Mouse (Mus musculus): ENCODE results near the gene 9130409I23Rik. TPM values are rescaled to one million over a fixed set of nuclear protein-coding genes. Genes with fewer than 3 reads are reported as not detected.

The 9130409I23Rik gene
- polyA plus RNA-seq (2012; rRNA removed), result 0.05 TPM in 1 of 2 replicates, not detected in the other

DNA sequence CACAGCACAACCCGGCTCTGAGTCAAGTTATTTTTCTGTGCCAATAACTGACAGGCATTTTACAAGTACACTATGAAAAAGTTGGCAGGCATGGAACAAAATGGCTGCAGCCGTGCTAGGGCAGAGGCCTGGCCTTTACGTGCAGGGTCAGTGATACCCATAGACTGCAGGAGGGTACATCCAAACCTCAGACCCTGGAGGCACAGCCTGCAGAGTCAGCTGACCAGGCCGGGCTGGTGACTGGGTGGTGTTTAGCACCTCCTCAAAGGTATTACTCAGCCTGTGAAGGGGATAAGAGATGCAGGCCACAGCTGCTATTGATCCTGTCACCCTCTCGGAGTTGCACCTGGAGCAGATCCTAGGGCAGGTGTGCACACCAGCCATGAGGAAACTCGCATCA is at the start of gene 9130409I23Rik:
Gene 9130409I23Rik (plus strand): TSS at position 301 of the 400 bp plus-strand sequence.
- H3K4me3 ChIP-seq (replicated peaks; ENCODE audit: insufficient read depth, low read depth, low read length), result no peak within 1 kb of the TSS
- no peak within 1 kb of the TSS for H3K27ac ChIP-seq (ENCODE audit: insufficient read depth, low read length)
- no peaks in the 10 kb centered on the region for H3K4me1 ChIP-seq (ENCODE audit: control insufficient read depth, insufficient read depth, low read length)
- 55% methylated on average over 6 of the region's 6 CpGs for WGBS
- H3K27me3 ChIP-seq (ENCODE audit: control insufficient read depth, insufficient read depth, low read length), result no peaks in the 10 kb centered on the region
- no peak for DNase-seq
- TF ChIP-seq POLR2A (IDR thresholded peaks at IDR 0.05; ENCODE audit: borderline replicate concordance, insufficient read depth, low read length) (no peak), CTCF (IDR thresholded peaks at IDR 0.05; ENCODE audit: borderline replicate concordance, insufficient read depth, low read depth, low read length) (no peak)

DNA sequence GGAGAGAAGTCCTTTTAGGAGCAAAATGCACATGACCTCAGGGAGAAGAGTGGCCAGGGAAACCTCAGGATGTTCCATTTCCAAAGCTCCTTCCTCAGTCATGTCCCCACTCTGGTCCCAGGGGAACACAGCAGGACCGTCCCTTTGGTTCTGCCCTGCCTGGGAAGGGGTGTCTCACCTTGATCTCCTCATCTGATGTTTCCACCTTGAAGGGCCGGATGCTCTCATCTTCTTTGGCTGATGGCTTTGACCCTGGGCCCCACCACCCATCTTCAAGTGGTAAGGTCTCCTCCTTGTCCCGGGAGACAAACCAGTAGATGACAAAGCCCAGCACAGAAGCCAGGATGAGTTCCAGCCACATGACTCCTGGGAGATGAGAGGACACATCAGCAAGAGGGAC is 49.4 kb upstream of the 9130409I23Rik start:
- 90% methylated on average over 3 of the region's 3 CpGs for WGBS
- Histone ChIP-seq H3K27me3 (ENCODE audit: control insufficient read depth, insufficient read depth, low read length) (no peaks in the 10 kb centered on the region), H3K27ac (ENCODE audit: insufficient read depth, low read length) (no peak overlapping the region), H3K4me3 (replicated peaks; ENCODE audit: insufficient read depth, low read depth, low read length) (no peak overlapping the region), H3K4me1 (ENCODE audit: control insufficient read depth, insufficient read depth, low read length) (no peaks in the 10 kb centered on the region)
- no peak for DNase-seq
- TF ChIP-seq POLR2A (IDR thresholded peaks at IDR 0.05; ENCODE audit: borderline replicate concordance, insufficient read depth, low read length) (no peak), CTCF (IDR thresholded peaks at IDR 0.05; ENCODE audit: borderline replicate concordance, insufficient read depth, low read depth, low read length) (no peak)

DNA sequence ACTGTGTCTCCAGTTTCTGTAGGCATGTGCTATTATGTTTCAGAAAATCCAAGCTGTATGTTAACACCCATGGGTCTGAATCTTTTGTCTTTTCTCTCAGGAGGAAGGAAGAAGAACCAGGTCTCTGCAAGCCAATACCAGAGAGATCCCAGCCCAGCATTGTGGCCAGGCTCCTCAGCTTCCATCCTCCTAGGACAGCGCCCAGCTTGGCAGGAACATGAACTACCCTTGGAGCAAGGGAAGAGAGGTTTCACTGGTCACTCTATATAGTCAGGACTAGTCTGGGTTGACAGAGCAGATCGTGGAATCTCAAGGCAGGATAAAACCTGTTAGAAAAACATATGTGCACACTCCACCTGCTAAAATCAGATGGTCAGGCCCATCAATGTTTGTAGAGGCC is 47.2 kb upstream of the 9130409I23Rik start:
- no peak for DNase-seq
- TF ChIP-seq CTCF (IDR thresholded peaks at IDR 0.05; ENCODE audit: borderline replicate concordance, insufficient read depth, low read depth, low read length) (no peak), POLR2A (IDR thresholded peaks at IDR 0.05; ENCODE audit: borderline replicate concordance, insufficient read depth, low read length) (no peak)
- WGBS, result 80% methylated on average over 2 of the region's 2 CpGs

DNA sequence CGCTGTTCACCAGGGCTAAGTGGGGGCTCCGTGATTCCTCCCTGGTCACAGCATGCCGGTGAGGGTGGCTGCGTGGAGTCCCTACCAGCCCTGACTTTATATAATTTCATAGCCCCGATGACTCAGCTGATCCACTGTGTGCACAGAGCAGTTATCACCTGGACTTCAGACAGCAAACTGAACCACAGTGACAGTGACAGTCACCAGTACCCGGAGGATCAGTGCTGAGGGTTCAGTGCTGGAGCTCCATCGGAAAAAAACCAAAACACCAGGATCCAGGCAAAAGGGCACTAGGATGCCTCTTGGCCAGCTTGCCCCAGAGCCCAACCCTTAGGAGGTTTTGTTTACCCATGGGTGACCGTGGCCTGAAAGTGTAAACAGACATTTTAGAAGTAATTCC is 45.7 kb upstream of the 9130409I23Rik start:
- 79% methylated on average over 8 of the region's 8 CpGs for WGBS
- no peak for DNase-seq
- Histone ChIP-seq H3K4me1 (ENCODE audit: control insufficient read depth, insufficient read depth, low read length) (peaks cover 12% of the 10 kb centered on the region), H3K27me3 (ENCODE audit: control insufficient read depth, insufficient read depth, low read length) (no peaks in the 10 kb centered on the region), H3K27ac (ENCODE audit: insufficient read depth, low read length) (no peak overlapping the region), H3K4me3 (replicated peaks; ENCODE audit: insufficient read depth, low read depth, low read length) (no peak overlapping the region)
- TF ChIP-seq CTCF (IDR thresholded peaks at IDR 0.05; ENCODE audit: borderline replicate concordance, insufficient read depth, low read depth, low read length), result no peak

More for the DNA sequence above, 47.2 kb upstream of the 9130409I23Rik start:
- H3K27me3 ChIP-seq (ENCODE audit: control insufficient read depth, insufficient read depth, low read length), result no peaks in the 10 kb centered on the region
- H3K4me3 ChIP-seq (replicated peaks; ENCODE audit: insufficient read depth, low read depth, low read length), result no peak overlapping the region
- no peak overlapping the region for H3K27ac ChIP-seq (ENCODE audit: insufficient read depth, low read length)
- H3K4me1 ChIP-seq (ENCODE audit: control insufficient read depth, insufficient read depth, low read length), result no peaks in the 10 kb centered on the region

DNA sequence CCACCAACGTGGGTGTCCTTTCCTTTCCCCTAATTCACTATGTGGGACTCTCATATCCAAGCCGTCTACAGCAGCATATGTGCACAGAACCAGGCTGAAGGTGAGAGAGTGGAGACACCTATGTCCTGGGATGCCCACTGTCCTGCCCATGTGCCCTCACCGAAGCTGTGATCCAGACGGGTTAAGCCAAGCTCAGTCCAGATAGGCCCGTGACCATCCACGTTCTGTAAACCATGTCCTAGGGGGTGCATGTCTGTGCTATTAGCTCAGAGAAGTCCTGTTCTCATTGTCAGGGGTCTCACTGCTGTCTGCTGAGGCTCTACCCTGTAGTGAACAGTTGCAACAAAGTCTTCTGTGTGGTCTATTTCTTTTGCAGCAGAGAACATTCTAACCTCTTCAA is 43.2 kb upstream of the 9130409I23Rik start:
- Histone ChIP-seq H3K27me3 (ENCODE audit: control insufficient read depth, insufficient read depth, low read length) (no peaks in the 10 kb centered on the region), H3K27ac (ENCODE audit: insufficient read depth, low read length) (no peak overlapping the region), H3K4me3 (replicated peaks; ENCODE audit: insufficient read depth, low read depth, low read length) (no peak overlapping the region), H3K4me1 (ENCODE audit: control insufficient read depth, insufficient read depth, low read length) (peaks cover 23% of the 10 kb centered on the region)
- TF ChIP-seq POLR2A (IDR thresholded peaks at IDR 0.05; ENCODE audit: borderline replicate concordance, insufficient read depth, low read length) (no peak), CTCF (IDR thresholded peaks at IDR 0.05; ENCODE audit: borderline replicate concordance, insufficient read depth, low read depth, low read length) (no peak)
- DNase-seq, result peak in 1 of 2 experiments; percentile 5
- WGBS, result 89% methylated on average over 6 of the region's 6 CpGs

DNA sequence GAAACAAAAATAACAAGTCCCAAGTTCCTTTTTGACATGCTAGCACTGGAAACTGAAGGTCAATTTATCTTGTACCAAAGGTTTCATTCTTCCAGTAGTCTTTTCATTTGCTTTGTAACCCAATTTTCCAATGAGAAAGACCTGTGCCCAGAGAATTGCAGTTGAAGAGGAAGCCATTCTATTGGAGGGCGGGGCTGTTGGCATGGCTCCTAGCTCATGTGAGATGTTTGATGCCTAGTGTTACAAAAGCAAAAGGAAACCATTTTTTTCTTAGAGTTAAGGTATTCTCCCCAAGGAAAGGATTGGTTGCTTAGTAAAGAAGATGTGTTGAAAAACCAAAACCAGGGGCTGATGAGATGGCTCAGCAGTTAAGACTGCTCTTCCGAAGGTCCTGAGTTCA is 42.8 kb upstream of the 9130409I23Rik start:
- Histone ChIP-seq H3K27me3 (ENCODE audit: control insufficient read depth, insufficient read depth, low read length) (no peaks in the 10 kb centered on the region), H3K4me3 (replicated peaks; ENCODE audit: insufficient read depth, low read depth, low read length) (no peak overlapping the region), H3K27ac (ENCODE audit: insufficient read depth, low read length) (no peak overlapping the region), H3K4me1 (ENCODE audit: control insufficient read depth, insufficient read depth, low read length) (peaks cover 23% of the 10 kb centered on the region)
- 97% methylated on average over 2 of the region's 2 CpGs for WGBS
- DNase-seq, result peak in 1 of 2 experiments; percentile 1
- TF ChIP-seq CTCF (IDR thresholded peaks at IDR 0.05; ENCODE audit: borderline replicate concordance, insufficient read depth, low read depth, low read length) (no peak), POLR2A (IDR thresholded peaks at IDR 0.05; ENCODE audit: borderline replicate concordance, insufficient read depth, low read length) (no peak)

DNA sequence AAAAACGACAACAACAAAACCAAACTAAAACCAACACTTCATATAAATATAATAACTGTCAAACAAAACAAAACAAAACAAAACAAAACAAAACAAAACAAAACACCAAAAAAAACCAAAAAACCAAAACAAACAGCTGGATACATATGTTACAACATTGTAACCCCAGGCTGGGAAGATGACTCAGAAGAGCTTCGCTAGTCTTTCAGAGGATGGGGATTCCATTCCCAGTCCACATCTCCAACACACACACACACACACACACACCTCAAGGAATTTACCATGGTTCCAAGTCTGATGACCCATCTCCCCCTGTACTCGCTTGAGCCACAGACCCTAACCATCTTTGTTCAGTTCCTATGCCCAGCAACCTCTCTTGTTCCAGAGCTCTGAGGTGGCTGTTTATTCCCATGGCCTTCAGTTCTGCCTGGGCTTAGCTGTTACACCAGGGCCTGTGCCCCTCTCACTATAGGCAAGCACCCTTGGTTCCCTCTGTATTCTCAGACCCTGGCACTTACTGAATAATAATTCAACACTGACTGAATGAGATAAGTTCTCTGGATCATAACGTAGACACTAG is 41.9 kb upstream of the 9130409I23Rik start:
- 93% methylated on average over 4 of the region's 4 CpGs for WGBS
- TF ChIP-seq CTCF (IDR thresholded peaks at IDR 0.05; ENCODE audit: borderline replicate concordance, insufficient read depth, low read depth, low read length), result no peak
- TF ChIP-seq POLR2A (IDR thresholded peaks at IDR 0.05; ENCODE audit: borderline replicate concordance, insufficient read depth, low read length), result no peak
- H3K27me3 ChIP-seq (ENCODE audit: control insufficient read depth, insufficient read depth, low read length), result no peaks in the 10 kb centered on the region

DNA sequence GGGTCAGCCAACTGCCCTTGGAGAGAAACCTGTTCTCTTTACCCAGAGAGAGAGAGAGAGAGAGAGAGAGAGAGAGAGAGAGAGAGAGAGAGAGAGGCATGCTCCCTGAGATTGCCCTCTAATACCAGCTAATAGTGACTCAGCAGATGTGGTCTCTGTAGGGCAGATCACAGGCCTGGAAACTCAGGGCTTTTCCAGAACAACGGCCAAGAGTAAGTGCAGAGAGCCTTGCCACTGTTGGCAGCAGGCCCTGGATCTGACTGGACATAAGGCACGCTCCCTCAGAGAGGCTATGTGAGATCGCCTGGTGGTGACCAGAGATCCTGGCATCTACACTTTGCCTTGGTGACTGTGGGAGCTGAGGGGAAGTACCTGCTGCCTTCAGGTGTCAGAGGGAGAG is 41.3 kb upstream of the 9130409I23Rik start:
- 6% methylated on average over 3 of the region's 3 CpGs for WGBS
- peak; percentile 70 to 82 for DNase-seq
- peak overlapping the region; percentile 72 for H3K27ac ChIP-seq (ENCODE audit: insufficient read depth, low read length)

More for the DNA sequence above, 41.9 kb upstream of the 9130409I23Rik start:
- DNase-seq, result peak in 1 of 2 experiments; percentile 3
- Histone ChIP-seq H3K4me1 (ENCODE audit: control insufficient read depth, insufficient read depth, low read length) (peaks cover 23% of the 10 kb centered on the region), H3K27ac (ENCODE audit: insufficient read depth, low read length) (no peak overlapping the region), H3K4me3 (replicated peaks; ENCODE audit: insufficient read depth, low read depth, low read length) (no peak overlapping the region)

More for the DNA sequence above, 41.3 kb upstream of the 9130409I23Rik start:
- TF ChIP-seq CTCF (IDR thresholded peaks at IDR 0.05; ENCODE audit: borderline replicate concordance, insufficient read depth, low read depth, low read length) (peak; percentile 26; the same call in 1 of the 2 replicates), POLR2A (IDR thresholded peaks at IDR 0.05; ENCODE audit: borderline replicate concordance, insufficient read depth, low read length) (0 out of 2 replicates have a peak, but pooled peaks have one; percentile 6)
- Histone ChIP-seq H3K27me3 (ENCODE audit: control insufficient read depth, insufficient read depth, low read length) (no peaks in the 10 kb centered on the region), H3K4me3 (replicated peaks; ENCODE audit: insufficient read depth, low read depth, low read length) (no peak overlapping the region), H3K4me1 (ENCODE audit: control insufficient read depth, insufficient read depth, low read length) (peaks cover 25% of the 10 kb centered on the region)
